Mouse (Mus musculus) c-Kit-positive CD71-positive TER-119-positive erythroid progenitor cells, embryonic 14.5 days (primary cell): ENCODE measurements around the gene Prr32.

Experiments
- DNase-seq: peaks from one replicate; pipeline ENCODE4 v3.0.0-alpha.2; 2013; ENCODE audit warnings: low spot score

Gene Prr32

GRCm38 (mm10) chrX:45090604-45091003 lies at the start of gene Prr32:
TSS of gene Prr32 (plus strand) at chrX:45090904.
- no peak for DNase-seq
